Mouse (Mus musculus) embryonic fibroblast, embryonic 13.5 days (primary cell): ENCODE data around the gene Prss46.

Experiments
- CTCF ChIP-seq: IDR thresholded peaks from 2 replicates; pipeline ENCODE4 v1.5.1; 2011; ENCODE audit warnings: mild to moderate bottlenecking, control low read depth, low read length, moderate library complexity, borderline replicate concordance; ENCODE audit not compliant: insufficient read depth
- POLR2A ChIP-seq: IDR thresholded peaks from 2 replicates; pipeline ENCODE4 v1.6.1; 2011; ENCODE audit warnings: low read depth, mild to moderate bottlenecking, control low read depth, low read length, moderate library complexity

DNA sequence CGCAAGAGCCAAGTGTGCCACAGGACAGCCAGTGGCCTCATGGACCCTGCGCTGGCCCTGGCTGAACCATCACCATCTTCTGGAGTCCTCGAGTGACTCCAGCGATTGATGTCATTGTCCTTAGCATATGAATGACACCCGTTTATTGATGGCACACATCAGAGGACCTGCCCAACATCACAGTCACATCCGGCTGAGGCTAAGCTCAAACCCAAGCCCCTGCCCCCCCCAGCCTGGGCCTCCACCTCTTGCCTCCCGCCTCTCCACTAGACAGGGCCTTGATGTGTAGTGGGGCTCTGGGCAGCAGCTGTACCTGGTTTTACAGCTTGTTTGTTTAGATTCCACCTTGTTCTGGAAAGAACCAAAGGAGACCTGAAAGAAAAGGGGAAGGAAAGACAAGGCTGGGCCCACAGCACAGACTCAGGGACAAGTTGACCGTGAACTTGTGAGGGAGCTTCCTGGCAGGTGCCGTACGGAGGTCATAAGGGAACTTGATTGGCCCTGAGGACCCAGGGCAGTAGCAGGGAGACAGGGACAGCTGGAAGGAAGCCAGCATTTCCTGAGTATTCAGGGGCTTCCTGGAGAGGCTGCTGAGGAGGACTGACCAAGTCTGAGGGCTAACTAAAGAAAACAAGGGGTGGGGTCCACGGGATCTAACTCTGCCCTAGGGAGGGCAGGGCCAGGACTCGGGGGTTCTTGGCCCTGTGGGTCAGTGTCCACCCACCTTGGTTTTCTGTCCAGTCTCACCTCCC, 46.9 kb downstream of the Prss46 start:
- TF ChIP-seq CTCF (no peak), POLR2A (no peak)
